Mouse (Mus musculus) hindbrain, embryonic 15.5 days (tissue): ENCODE results near the gene Zbtb40. TPM values are rescaled to one million over a fixed set of nuclear protein-coding genes. Genes with fewer than 3 reads are reported as not detected.

Experiments used
- ATAC-seq: fragments of 200-750 bp; cut with Nextera tagmentation; 2 replicates; pipeline ENCODE4 v1.8.0; 2017; ENCODE audit warnings: low read depth, moderate number of reproducible peaks, moderate TSS enrichment; ENCODE audit not compliant: low FRiP score
- H3K27ac ChIP-seq: fragments of 300-500 bp; sonication (generic); replicated peaks from 2 replicates; pipeline ENCODE4 v1.5.1; 2015; ENCODE audit warnings: mild to moderate bottlenecking, inconsistent platforms
- H3K27me3 ChIP-seq: fragments of 300-500 bp; sonication (generic); 2 replicates; pipeline ENCODE4 v1.6.1; 2015; ENCODE audit warnings: control low read depth, inconsistent platforms
- H3K36me3 ChIP-seq: fragments of 300-500 bp; sonication (generic); 2 replicates; pipeline ENCODE4 v1.6.1; 2015; ENCODE audit warnings: control low read depth, inconsistent platforms
- H3K4me1 ChIP-seq: fragments of 300-500 bp; sonication (generic); replicated peaks from 2 replicates; pipeline ENCODE4 v1.6.1; 2015; ENCODE audit warnings: control low read depth, inconsistent platforms
- H3K4me2 ChIP-seq: fragments of 300-500 bp; sonication (generic); 2 replicates; pipeline ENCODE4 v1.6.1; 2015; ENCODE audit warnings: moderate library complexity, mild to moderate bottlenecking, inconsistent platforms
- H3K4me3 ChIP-seq: fragments of 300-500 bp; sonication (generic); 2 replicates; pipeline ENCODE4 v1.5.1; 2015; ENCODE audit warnings: mild to moderate bottlenecking, inconsistent platforms
- H3K9ac ChIP-seq: fragments of 300-500 bp; sonication (generic); 2 replicates; pipeline ENCODE4 v1.6.1; 2015; ENCODE audit warnings: inconsistent platforms
- H3K9me3 ChIP-seq: fragments of 300-500 bp; sonication (generic); 2 replicates; pipeline ENCODE4 v1.6.1; 2016; ENCODE audit warnings: control low read depth, inconsistent platforms
- WGBS: fragments of 180-500 bp; shearing (Covaris S2); methylation state at CpG from one replicate; pipeline ENCODE4 v1.1.7; 2015; 5-methylcytosine and 5-hydroxymethylcytosine counted together
- polyA plus RNA-seq: library from polyadenylated mRNA; unstranded; fragments of >200 nt; fragmentation: Nextera tagmentation; extraction: Ambion mirVana; gene quantifications from 2 replicates; pipeline ENCODE4 v1.2.1, GENCODE M21; 2015

Zbtb40 gene
- polyA plus RNA-seq, 1 experiment from 2014 or later = 4.1 TPM

DNA sequence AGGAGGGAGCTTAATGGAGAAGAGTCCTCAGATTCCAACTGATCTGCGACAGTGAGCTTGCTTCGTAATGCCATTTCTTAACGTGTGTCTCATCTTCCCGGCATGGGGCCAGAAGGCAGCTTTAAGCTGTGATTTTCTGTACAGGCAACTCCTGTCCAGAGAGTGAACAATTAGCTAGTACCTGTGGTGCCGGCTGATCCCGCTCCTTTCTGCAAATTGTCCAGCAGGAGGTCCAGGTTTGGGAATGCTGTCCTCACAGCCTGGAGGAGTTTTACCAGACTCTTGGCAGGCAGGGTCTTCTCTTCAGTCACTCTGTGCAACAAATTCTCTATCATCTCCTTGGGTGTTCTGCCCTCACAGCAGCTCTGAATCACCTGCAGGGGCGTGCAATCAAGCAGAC, 47.6 kb downstream of the Zbtb40 start:
- H3K27me3 ChIP-seq = no peaks in the 10 kb centered on the region
- ATAC-seq = peak; percentile 6; the same call in 1 of the 2 replicates
- peaks cover 28% of the 10 kb centered on the region for H3K4me1 ChIP-seq
- H3K4me3 ChIP-seq = no peak overlapping the region
- no peak overlapping the region for H3K4me2 ChIP-seq
- H3K9ac ChIP-seq = no peak overlapping the region
- no peaks in the 10 kb centered on the region; the same call in 1 of the 2 replicates for H3K36me3 ChIP-seq
- no peaks in the 10 kb centered on the region for H3K9me3 ChIP-seq
- WGBS = 69% methylated on average over 7 of the region's 7 CpGs
- H3K27ac ChIP-seq = no peak overlapping the region; the same call in 1 of the 2 replicates

DNA sequence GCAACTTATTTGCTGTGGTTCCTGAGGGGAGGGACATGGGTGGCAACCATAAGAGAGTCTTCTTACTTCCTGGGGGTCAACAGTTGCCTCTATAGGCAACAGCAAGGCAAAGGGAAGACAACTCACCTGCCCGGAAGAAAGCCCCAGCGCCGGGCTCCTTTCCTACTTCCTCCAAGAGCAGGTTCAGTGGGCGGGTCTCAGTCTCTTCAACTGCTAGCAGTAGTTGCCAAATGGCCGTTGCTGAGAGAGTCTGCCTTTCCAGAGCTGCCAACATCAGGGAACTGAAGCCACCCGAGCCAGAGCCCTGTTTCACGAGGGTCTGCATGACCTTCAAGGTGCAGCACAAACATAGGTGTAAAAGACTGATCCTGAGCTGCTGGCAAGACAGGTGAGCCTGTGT, 50.2 kb downstream of the Zbtb40 start:
- Histone ChIP-seq H3K4me1 (peaks cover 28% of the 10 kb centered on the region), H3K36me3 (peaks cover 3% of the 10 kb centered on the region), H3K27ac (no peak overlapping the region), H3K9ac (no peak overlapping the region), H3K4me2 (no peak overlapping the region), H3K9me3 (no peaks in the 10 kb centered on the region), H3K27me3 (no peaks in the 10 kb centered on the region), H3K4me3 (no peak overlapping the region)
- ATAC-seq = no peak
- WGBS = 85% methylated on average over 7 of the region's 7 CpGs

DNA sequence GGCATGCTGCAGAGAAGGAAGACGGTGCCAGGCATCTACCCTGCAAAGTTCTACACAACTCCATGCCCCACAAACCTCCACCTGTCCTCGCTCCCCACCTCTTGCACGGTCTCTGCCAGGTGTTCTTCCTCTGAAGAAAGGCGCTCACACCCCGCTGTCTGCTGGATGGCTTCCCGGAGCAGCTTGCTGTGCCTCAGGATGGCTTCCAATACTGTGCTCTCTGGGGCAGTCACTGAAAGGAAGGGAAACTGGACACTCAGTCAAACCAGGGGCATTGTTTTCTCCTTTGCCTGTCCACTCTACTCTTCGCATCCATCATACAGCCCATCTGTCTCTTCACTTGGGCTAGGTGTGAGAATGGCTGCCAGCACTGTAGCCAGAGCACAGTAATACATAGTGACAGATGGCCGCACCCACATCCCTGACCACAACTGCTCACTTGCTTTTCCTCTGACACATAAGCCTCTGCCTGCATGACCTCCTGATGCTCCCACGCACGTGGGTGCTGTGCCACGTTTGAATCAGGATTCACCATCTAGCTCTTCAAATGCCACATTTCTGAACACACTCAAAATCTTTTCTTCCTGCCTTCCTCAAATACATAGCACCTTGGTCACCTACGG, 50.8 kb downstream of the Zbtb40 start:
- peak; percentile 16; the same call in 1 of the 2 replicates for ATAC-seq
- H3K9me3 ChIP-seq = no peaks in the 10 kb centered on the region
- H3K4me1 ChIP-seq = peaks cover 28% of the 10 kb centered on the region
- no peak overlapping the region for H3K9ac ChIP-seq
- H3K4me3 ChIP-seq = no peak overlapping the region
- H3K4me2 ChIP-seq = no peak overlapping the region
- WGBS = 80% methylated on average over 12 of the region's 12 CpGs
- peaks cover 3% of the 10 kb centered on the region for H3K36me3 ChIP-seq
- no peak overlapping the region for H3K27ac ChIP-seq
- no peaks in the 10 kb centered on the region for H3K27me3 ChIP-seq

DNA sequence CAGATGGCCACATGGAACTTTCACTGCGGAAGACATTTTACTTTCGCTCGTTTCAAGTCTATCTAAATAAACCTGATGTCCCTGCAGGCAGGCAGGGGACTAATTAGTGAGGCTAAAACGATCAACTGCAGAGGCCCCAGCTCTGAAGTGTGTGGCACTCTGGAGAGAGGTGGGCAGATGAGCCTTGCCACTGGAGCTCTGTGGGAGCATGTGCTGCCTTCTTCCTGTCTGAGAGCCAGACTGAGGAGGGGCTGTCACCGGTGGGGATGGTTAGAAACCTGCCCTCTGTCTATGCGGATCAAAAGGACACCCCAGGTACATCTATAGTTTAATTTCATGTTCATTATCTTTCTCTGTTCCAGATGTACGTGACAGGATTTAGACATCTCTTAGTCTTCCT, 51.7 kb downstream of the Zbtb40 start:
- Histone ChIP-seq H3K4me2 (no peak overlapping the region), H3K27ac (peak overlapping the region; percentile 44; the same call in 1 of the 2 replicates), H3K9ac (no peak overlapping the region), H3K4me1 (peaks cover 28% of the 10 kb centered on the region), H3K36me3 (peaks cover 3% of the 10 kb centered on the region), H3K9me3 (no peaks in the 10 kb centered on the region), H3K27me3 (no peaks in the 10 kb centered on the region), H3K4me3 (no peak overlapping the region)
- ATAC-seq = no peak
- WGBS = 64% methylated on average over 7 of the region's 7 CpGs

DNA sequence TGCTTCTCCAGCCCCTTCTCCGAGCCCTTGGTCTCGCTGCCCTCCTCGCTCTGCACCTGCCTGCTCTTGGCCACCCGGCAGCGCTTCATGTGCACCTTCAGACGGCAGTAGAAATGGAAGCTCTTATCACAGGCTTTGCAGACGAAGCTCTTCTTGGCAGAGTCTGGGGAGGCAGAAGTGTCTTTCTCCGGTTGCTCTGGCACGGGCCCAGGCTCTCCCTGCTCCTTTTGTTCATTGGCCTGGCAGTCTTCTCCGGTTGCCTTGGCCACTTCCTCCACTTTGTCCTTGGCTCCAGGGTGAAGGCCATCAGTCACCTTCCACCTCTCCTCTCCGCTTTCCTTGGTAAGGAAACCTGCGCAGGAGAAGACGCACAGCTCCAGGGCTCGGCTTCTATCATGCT, 53.2 kb downstream of the Zbtb40 start:
- no peak for ATAC-seq
- WGBS = 76% methylated on average over 14 of the region's 14 CpGs
- Histone ChIP-seq H3K4me2 (no peak overlapping the region), H3K27me3 (no peaks in the 10 kb centered on the region), H3K4me3 (no peak overlapping the region), H3K9me3 (no peaks in the 10 kb centered on the region), H3K4me1 (peaks cover 17% of the 10 kb centered on the region), H3K27ac (no peak overlapping the region), H3K36me3 (peaks cover 3% of the 10 kb centered on the region), H3K9ac (no peak overlapping the region)

DNA sequence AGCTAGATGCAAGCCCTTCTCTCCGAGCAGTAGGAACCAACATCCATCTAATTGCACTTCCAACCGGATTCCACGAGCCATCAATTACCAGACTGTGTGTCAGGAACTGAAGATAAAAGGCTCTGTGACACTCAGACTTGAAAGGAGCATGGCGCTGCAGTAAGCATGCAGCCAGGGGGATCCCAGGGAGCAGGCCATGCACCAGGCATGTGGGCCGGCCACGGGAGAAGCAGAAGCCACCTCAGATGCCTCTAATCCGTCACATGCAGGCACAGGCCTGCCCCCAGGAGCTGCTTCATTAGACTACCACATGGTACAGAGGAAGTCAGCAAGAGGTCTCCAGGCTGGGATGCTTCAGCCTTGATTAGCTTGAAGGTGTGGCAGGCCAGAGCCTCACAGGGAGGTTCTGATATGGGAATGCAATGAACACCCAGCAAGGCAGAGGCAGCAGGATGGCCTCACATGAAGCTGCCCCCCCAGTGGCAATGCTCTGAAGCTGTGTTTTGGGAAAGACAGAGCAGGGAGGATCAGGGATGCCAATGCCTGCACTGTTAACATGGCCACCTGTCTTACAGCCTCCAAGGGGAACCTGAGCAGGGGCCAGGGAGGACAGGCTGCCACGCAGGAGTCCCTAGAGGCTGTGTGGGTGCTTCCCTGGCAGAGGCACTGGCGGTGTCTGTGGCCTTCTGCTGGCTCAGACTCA, 66.5 kb downstream of the Zbtb40 start:
- Histone ChIP-seq H3K36me3 (no peaks in the 10 kb centered on the region), H3K4me3 (no peak overlapping the region), H3K27me3 (no peaks in the 10 kb centered on the region; the same call in 1 of the 2 replicates), H3K9me3 (no peaks in the 10 kb centered on the region), H3K4me2 (no peak overlapping the region), H3K9ac (no peak overlapping the region), H3K27ac (peak overlapping the region; percentile 26), H3K4me1 (peaks cover 32% of the 10 kb centered on the region)
- no peak; the same call in 1 of the 2 replicates for ATAC-seq
- 51% methylated on average over 9 of the region's 9 CpGs for WGBS

DNA sequence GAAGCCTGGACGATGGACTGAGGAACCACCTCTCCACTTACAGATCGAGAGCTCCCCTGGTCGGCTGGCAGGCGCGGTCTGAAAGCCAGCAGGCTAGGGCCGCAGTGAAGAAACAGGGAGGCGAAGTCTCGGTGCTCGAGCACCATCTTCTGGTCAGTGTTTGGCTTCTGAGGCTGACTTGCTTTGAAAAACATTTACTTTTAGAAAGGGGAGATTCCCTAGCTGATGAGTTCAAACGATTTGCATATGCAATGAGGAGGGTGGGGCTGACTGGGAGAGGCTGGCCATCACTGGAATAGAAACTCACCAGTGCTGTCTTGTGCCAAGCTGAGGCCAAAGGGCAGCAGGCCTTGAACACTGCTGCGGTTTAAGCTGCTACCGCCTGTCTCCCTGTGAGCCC, 67.3 kb downstream of the Zbtb40 start:
- H3K36me3 ChIP-seq = no peaks in the 10 kb centered on the region
- H3K9ac ChIP-seq = no peak overlapping the region
- no peak overlapping the region for H3K4me2 ChIP-seq
- no peaks in the 10 kb centered on the region for H3K9me3 ChIP-seq
- ATAC-seq = peak; percentile 82
- H3K27ac ChIP-seq = peak overlapping the region; percentile 26
- no peaks in the 10 kb centered on the region; the same call in 1 of the 2 replicates for H3K27me3 ChIP-seq
- H3K4me3 ChIP-seq = no peak overlapping the region
- H3K4me1 ChIP-seq = peaks cover 32% of the 10 kb centered on the region
- WGBS = 7% methylated on average over 12 of the region's 12 CpGs

DNA sequence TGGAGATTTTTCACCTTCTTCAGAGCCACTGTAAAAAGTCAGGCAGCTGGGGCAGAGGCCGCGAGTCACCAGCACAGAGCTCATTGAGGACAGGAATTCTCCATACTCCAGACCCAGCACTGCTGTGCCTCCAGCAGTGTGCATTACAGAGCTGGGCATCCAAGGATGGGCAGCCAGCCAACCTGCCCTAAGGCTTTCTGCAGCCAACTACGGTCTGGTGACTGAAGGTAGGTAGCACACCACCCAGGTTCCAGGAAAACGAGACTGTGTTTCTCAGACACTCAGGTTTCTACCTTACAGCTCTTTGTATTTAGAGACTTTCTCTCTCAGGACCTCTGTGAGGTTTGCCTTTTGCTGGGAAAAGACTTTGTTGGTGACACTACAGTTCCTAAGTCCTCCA, 67.7 kb downstream of the Zbtb40 start:
- Histone ChIP-seq H3K36me3 (no peaks in the 10 kb centered on the region), H3K4me3 (no peak overlapping the region), H3K27ac (no peak overlapping the region), H3K4me1 (peaks cover 32% of the 10 kb centered on the region), H3K4me2 (no peak overlapping the region), H3K9ac (no peak overlapping the region), H3K9me3 (no peaks in the 10 kb centered on the region), H3K27me3 (no peaks in the 10 kb centered on the region; the same call in 1 of the 2 replicates)
- ATAC-seq = 0 out of 2 replicates have a peak, but pooled peaks have one; percentile 4
- whole genome bisulfite sequencing = 61% methylated on average over 4 of the region's 4 CpGs

DNA sequence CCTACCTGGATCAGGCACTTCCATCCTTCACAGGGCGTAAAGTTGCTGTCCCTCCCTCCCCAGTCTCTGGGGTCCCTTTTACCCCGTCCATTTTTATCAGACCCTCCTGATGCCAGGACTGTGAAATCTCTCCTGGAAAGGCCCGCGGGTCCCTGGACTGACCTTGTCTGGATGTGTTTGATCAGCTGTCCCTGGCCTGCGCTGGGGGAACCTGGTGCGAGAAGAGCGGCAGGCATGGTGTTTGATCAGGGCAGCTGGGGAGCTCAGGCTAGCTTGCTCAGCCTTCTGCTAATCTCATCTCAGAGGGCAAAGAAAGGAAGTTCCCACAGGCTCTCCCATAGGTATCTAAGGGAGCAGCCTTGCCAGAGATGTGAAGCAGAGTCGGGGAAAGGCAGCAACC, 71.4 kb downstream of the Zbtb40 start:
- no peak for ATAC-seq
- no peak overlapping the region for H3K27ac ChIP-seq
- no peaks in the 10 kb centered on the region for H3K9me3 ChIP-seq
- H3K9ac ChIP-seq = no peak overlapping the region
- no peak overlapping the region for H3K4me2 ChIP-seq
- H3K4me3 ChIP-seq = no peak overlapping the region
- H3K36me3 ChIP-seq = no peaks in the 10 kb centered on the region
- peaks cover 18% of the 10 kb centered on the region for H3K4me1 ChIP-seq
- no peaks in the 10 kb centered on the region; the same call in 1 of the 2 replicates for H3K27me3 ChIP-seq
- WGBS = 70% methylated on average over 8 of the region's 8 CpGs

DNA sequence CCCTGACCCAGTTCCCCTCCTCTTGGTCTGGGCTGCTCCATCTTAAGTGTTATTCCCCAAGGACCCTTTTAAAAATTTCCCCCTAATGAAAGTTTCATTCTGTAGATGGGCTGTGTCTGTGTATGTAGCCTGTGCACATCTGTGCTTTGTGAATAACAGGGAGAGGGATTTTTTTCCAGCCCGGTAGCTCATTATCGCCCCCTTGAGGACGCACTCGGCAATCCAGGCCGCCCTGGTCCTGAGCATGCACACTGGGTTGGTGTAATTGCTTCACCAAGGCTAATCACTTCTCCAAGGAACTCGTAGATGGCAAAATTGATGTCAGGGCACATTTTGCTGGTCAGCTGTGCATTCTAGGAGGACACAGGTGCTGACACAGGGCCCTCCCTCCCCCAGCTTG, 77.7 kb downstream of the Zbtb40 start:
- no peak for ATAC-seq
- peaks cover 38% of the 10 kb centered on the region for H3K4me1 ChIP-seq
- H3K4me3 ChIP-seq = no peak overlapping the region
- no peaks in the 10 kb centered on the region; the same call in 1 of the 2 replicates for H3K27me3 ChIP-seq
- H3K9me3 ChIP-seq = no peaks in the 10 kb centered on the region
- H3K4me2 ChIP-seq = no peak overlapping the region
- 6% methylated on average over 6 of the region's 6 CpGs for WGBS
- no peak overlapping the region for H3K27ac ChIP-seq
- H3K36me3 ChIP-seq = no peaks in the 10 kb centered on the region
- H3K9ac ChIP-seq = no peak overlapping the region

DNA sequence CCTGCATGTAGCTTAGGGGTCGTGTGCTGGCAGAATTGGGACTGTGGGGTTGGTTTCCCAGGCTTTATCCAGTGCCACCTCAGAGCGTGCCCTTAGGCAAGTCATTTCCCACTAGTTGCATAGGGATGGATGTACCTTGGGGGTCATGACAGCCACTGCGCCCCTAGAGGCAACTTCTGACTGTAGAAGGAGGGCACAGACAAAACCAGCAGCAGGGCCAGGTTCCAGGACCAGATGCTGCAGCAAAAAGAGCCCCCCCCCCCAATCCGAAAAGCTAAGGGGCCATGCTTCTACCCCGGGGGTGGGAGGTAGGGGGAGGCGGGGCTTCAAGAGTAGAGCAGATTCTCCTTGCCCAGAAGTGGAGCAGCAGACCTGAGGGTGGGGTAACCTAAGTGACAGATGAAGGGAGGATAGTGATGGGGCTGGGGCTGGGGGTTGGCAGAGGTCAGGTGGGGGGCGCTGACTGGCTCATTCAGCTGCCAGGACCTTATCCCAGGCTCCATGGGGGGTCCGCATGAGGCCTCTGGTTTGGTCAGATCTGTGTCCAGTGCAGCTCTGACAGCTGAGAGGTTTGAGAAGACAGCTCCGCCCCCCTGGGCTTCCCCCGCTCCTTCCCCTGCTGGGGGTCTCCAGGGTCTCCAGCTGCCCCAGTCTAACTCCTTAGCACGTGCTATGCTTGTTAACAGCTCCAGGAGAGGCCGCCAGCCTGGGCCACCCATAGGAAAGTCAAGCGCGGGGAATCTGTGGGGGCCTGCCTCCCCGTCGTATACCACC, 78.9 kb downstream of the Zbtb40 start:
- H3K9ac ChIP-seq = no peak overlapping the region
- no peaks in the 10 kb centered on the region for H3K9me3 ChIP-seq
- peaks cover 46% of the 10 kb centered on the region for H3K4me1 ChIP-seq
- H3K4me2 ChIP-seq = no peak overlapping the region
- no peak overlapping the region for H3K27ac ChIP-seq
- H3K4me3 ChIP-seq = no peak overlapping the region
- no peak for ATAC-seq
- peaks cover 2% of the 10 kb centered on the region; the same call in 1 of the 2 replicates for H3K27me3 ChIP-seq
- no peaks in the 10 kb centered on the region for H3K36me3 ChIP-seq
- 29% methylated on average over 16 of the region's 16 CpGs for WGBS

DNA sequence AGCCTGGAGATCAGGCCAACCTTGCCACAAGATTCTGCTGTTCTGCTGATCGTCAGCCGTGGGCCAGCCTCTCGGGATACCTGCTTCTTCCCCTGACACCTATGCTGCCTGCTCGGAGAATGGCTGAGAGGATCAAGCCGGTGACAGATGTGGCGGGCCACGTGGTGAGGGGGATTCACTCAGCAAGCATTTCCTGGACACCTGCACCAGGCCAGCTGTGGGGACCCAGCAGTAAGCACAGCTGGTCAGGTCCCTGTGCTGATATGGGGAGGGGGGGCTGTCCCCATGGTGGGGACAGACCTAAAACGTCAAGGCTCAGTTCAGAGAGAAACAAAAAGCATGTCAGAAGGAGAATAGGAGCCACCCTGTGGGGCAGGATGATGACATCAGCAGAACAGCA, 79.5 kb downstream of the Zbtb40 start:
- H3K4me2 ChIP-seq = no peak overlapping the region
- 53% methylated on average over 8 of the region's 8 CpGs for WGBS
- H3K27me3 ChIP-seq = peaks cover 2% of the 10 kb centered on the region; the same call in 1 of the 2 replicates
- H3K9me3 ChIP-seq = no peaks in the 10 kb centered on the region
- H3K9ac ChIP-seq = no peak overlapping the region
- no peak overlapping the region for H3K4me3 ChIP-seq
- no peaks in the 10 kb centered on the region for H3K36me3 ChIP-seq
- no peak overlapping the region for H3K27ac ChIP-seq
- ATAC-seq = no peak
- H3K4me1 ChIP-seq = peaks cover 49% of the 10 kb centered on the region
